Mouse (Mus musculus): ENCODE results near the gene Slc7a7. TPM values are rescaled to one million over a fixed set of nuclear protein-coding genes. Genes with fewer than 3 reads are reported as not detected.

Slc7a7 gene
- polyA plus RNA-seq, 1 experiment from 2014 or later: 4.3 TPM

GRCm38 (mm10) chr14:54380616-54381015 lies 37.0 kb downstream of the Slc7a7 start:
- no peak for DNase-seq (ENCODE audit: low spot score)
- WGBS: 65% methylated on average over 4 of the region's 4 CpGs

GRCm38 (mm10) chr14:54379571-54379970 lies 38.0 kb downstream of the Slc7a7 start:
- no peak overlapping the region for H3K27ac ChIP-seq (ENCODE audit: low read depth, low read length)
- no peaks in the 10 kb centered on the region for H3K36me3 ChIP-seq (ENCODE audit: control insufficient read depth, insufficient read depth, low read length)
- no peaks in the 10 kb centered on the region for H3K9me3 ChIP-seq (ENCODE audit: control insufficient read depth, low read length)
- no peak overlapping the region for H3K4me3 ChIP-seq (ENCODE audit: low read depth, low read length)
- no peaks in the 10 kb centered on the region for H3K4me1 ChIP-seq (replicated peaks; ENCODE audit: control insufficient read depth, insufficient read depth, low read length)
- H3K4me2 ChIP-seq (replicated peaks; ENCODE audit: low read depth, low read length): no peak overlapping the region
- no peak overlapping the region for H3K9ac ChIP-seq (ENCODE audit: low read depth, low read length)
- no peaks in the 10 kb centered on the region for H3K27me3 ChIP-seq (ENCODE audit: control insufficient read depth, insufficient read depth, low read length)
- no peak for DNase-seq (ENCODE audit: low spot score)
- no peak for ATAC-seq (ENCODE audit: low FRiP score)
- WGBS: 86% methylated on average over 13 of the region's 13 CpGs

More at GRCm38 (mm10) chr14:54380616-54381015, 37.0 kb downstream of the Slc7a7 start:
- no peak overlapping the region for H3K27ac ChIP-seq (ENCODE audit: low read depth, low read length)
- H3K9me3 ChIP-seq (ENCODE audit: control insufficient read depth, low read length): no peaks in the 10 kb centered on the region
- H3K4me3 ChIP-seq (ENCODE audit: low read depth, low read length): no peak overlapping the region
- no peaks in the 10 kb centered on the region for H3K27me3 ChIP-seq (ENCODE audit: control insufficient read depth, insufficient read depth, low read length)
- H3K4me2 ChIP-seq (replicated peaks; ENCODE audit: low read depth, low read length): no peak overlapping the region
- no peak overlapping the region for H3K9ac ChIP-seq (ENCODE audit: low read depth, low read length)
- H3K4me1 ChIP-seq (replicated peaks; ENCODE audit: control insufficient read depth, insufficient read depth, low read length): no peaks in the 10 kb centered on the region
- no peak for ATAC-seq (ENCODE audit: low FRiP score)
- H3K36me3 ChIP-seq (ENCODE audit: control insufficient read depth, insufficient read depth, low read length): no peaks in the 10 kb centered on the region

GRCm38 (mm10) chr14:54377166-54377565 lies 40.4 kb downstream of the Slc7a7 start:
- Histone ChIP-seq H3K4me1 (replicated peaks; ENCODE audit: control insufficient read depth, insufficient read depth, low read length) (no peaks in the 10 kb centered on the region), H3K27me3 (ENCODE audit: control insufficient read depth, insufficient read depth, low read length) (no peaks in the 10 kb centered on the region), H3K27ac (ENCODE audit: low read depth, low read length) (no peak overlapping the region), H3K9ac (ENCODE audit: low read depth, low read length) (no peak overlapping the region), H3K4me3 (ENCODE audit: low read depth, low read length) (no peak overlapping the region), H3K4me2 (replicated peaks; ENCODE audit: low read depth, low read length) (no peak overlapping the region), H3K9me3 (ENCODE audit: control insufficient read depth, low read length) (no peaks in the 10 kb centered on the region), H3K36me3 (ENCODE audit: control insufficient read depth, insufficient read depth, low read length) (no peaks in the 10 kb centered on the region)
- ATAC-seq (ENCODE audit: low FRiP score): no peak
- DNase-seq (ENCODE audit: low spot score): no peak
- WGBS: 92% methylated on average over 6 of the region's 6 CpGs

- Histone ChIP-seq H3K27me3 (ENCODE audit: control insufficient read depth, insufficient read depth, low read length) (no peaks in the 10 kb centered on the region), H3K4me3 (ENCODE audit: low read depth, low read length) (no peak overlapping the region), H3K36me3 (ENCODE audit: control insufficient read depth, insufficient read depth, low read length) (no peaks in the 10 kb centered on the region), H3K27ac (ENCODE audit: low read depth, low read length) (no peak overlapping the region), H3K9me3 (ENCODE audit: control insufficient read depth, low read length) (no peaks in the 10 kb centered on the region), H3K4me1 (replicated peaks; ENCODE audit: control insufficient read depth, insufficient read depth, low read length) (no peaks in the 10 kb centered on the region), H3K4me2 (replicated peaks; ENCODE audit: low read depth, low read length) (no peak overlapping the region), H3K9ac (ENCODE audit: low read depth, low read length) (no peak overlapping the region)
- 81% methylated on average over 3 of the region's 3 CpGs for WGBS
- ATAC-seq (ENCODE audit: low FRiP score) (no peak), DNase-seq (ENCODE audit: low spot score) (peak; percentile 25)
Observed at GRCm38 (mm10) chr14:54375916-54376315, 41.7 kb downstream of the Slc7a7 start.

- ATAC-seq (ENCODE audit: low FRiP score) (no peak), DNase-seq (ENCODE audit: low spot score) (no peak)
- H3K4me1 ChIP-seq (replicated peaks; ENCODE audit: control insufficient read depth, insufficient read depth, low read length): no peaks in the 10 kb centered on the region
- H3K4me3 ChIP-seq (ENCODE audit: low read depth, low read length): no peak overlapping the region
- no peaks in the 10 kb centered on the region for H3K27me3 ChIP-seq (ENCODE audit: control insufficient read depth, insufficient read depth, low read length)
- no peak overlapping the region for H3K4me2 ChIP-seq (replicated peaks; ENCODE audit: low read depth, low read length)
- no peaks in the 10 kb centered on the region for H3K9me3 ChIP-seq (ENCODE audit: control insufficient read depth, low read length)
- 92% methylated on average over 9 of the region's 9 CpGs for WGBS
- peaks cover 12% of the 10 kb centered on the region for H3K36me3 ChIP-seq (ENCODE audit: control insufficient read depth, insufficient read depth, low read length)
- no peak overlapping the region for H3K27ac ChIP-seq (ENCODE audit: low read depth, low read length)
- no peak overlapping the region for H3K9ac ChIP-seq (ENCODE audit: low read depth, low read length)
Observed at GRCm38 (mm10) chr14:54372923-54373322, 44.7 kb downstream of the Slc7a7 start.

- H3K36me3 ChIP-seq (ENCODE audit: control insufficient read depth, insufficient read depth, low read length): peaks cover 15% of the 10 kb centered on the region
- peak; percentile 43; the same call in 1 of the 2 replicates for ATAC-seq (ENCODE audit: low FRiP score)
- no peaks in the 10 kb centered on the region for H3K27me3 ChIP-seq (ENCODE audit: control insufficient read depth, insufficient read depth, low read length)
- no peaks in the 10 kb centered on the region for H3K4me1 ChIP-seq (replicated peaks; ENCODE audit: control insufficient read depth, insufficient read depth, low read length)
- 94% methylated on average over 10 of the region's 10 CpGs for WGBS
- no peak for DNase-seq (ENCODE audit: low spot score)
- H3K27ac ChIP-seq (ENCODE audit: low read depth, low read length): no peak overlapping the region
- H3K9me3 ChIP-seq (ENCODE audit: control insufficient read depth, low read length): no peaks in the 10 kb centered on the region
- no peak overlapping the region for H3K4me3 ChIP-seq (ENCODE audit: low read depth, low read length)
- no peak overlapping the region for H3K9ac ChIP-seq (ENCODE audit: low read depth, low read length)
- no peak overlapping the region for H3K4me2 ChIP-seq (replicated peaks; ENCODE audit: low read depth, low read length)
Observed at GRCm38 (mm10) chr14:54371460-54371859, 46.1 kb downstream of the Slc7a7 start.

- Histone ChIP-seq H3K36me3 (ENCODE audit: control insufficient read depth, insufficient read depth, low read length) (peaks cover 15% of the 10 kb centered on the region), H3K9me3 (ENCODE audit: control insufficient read depth, low read length) (no peaks in the 10 kb centered on the region), H3K4me3 (ENCODE audit: low read depth, low read length) (no peak overlapping the region), H3K9ac (ENCODE audit: low read depth, low read length) (no peak overlapping the region), H3K27ac (ENCODE audit: low read depth, low read length) (no peak overlapping the region), H3K4me1 (replicated peaks; ENCODE audit: control insufficient read depth, insufficient read depth, low read length) (no peaks in the 10 kb centered on the region), H3K27me3 (ENCODE audit: control insufficient read depth, insufficient read depth, low read length) (no peaks in the 10 kb centered on the region), H3K4me2 (replicated peaks; ENCODE audit: low read depth, low read length) (no peak overlapping the region)
- ATAC-seq (ENCODE audit: low FRiP score): no peak
- no peak for DNase-seq (ENCODE audit: low spot score)
- 96% methylated on average over 6 of the region's 6 CpGs for WGBS
Observed at GRCm38 (mm10) chr14:54370595-54370994, 47.0 kb downstream of the Slc7a7 start.

- no peak overlapping the region for H3K27ac ChIP-seq (ENCODE audit: low read depth, low read length)
- no peaks in the 10 kb centered on the region for H3K4me1 ChIP-seq (replicated peaks; ENCODE audit: control insufficient read depth, insufficient read depth, low read length)
- no peaks in the 10 kb centered on the region for H3K27me3 ChIP-seq (ENCODE audit: control insufficient read depth, insufficient read depth, low read length)
- H3K36me3 ChIP-seq (ENCODE audit: control insufficient read depth, insufficient read depth, low read length): peaks cover 15% of the 10 kb centered on the region
- H3K4me3 ChIP-seq (ENCODE audit: low read depth, low read length): no peak overlapping the region
- WGBS: 98% methylated on average over 3 of the region's 3 CpGs
- no peaks in the 10 kb centered on the region for H3K9me3 ChIP-seq (ENCODE audit: control insufficient read depth, low read length)
- H3K4me2 ChIP-seq (replicated peaks; ENCODE audit: low read depth, low read length): no peak overlapping the region
- DNase-seq (ENCODE audit: low spot score) (no peak), ATAC-seq (ENCODE audit: low FRiP score) (no peak)
- H3K9ac ChIP-seq (ENCODE audit: low read depth, low read length): no peak overlapping the region
Observed at GRCm38 (mm10) chr14:54369372-54369771, 48.2 kb downstream of the Slc7a7 start.

- no peak for DNase-seq (ENCODE audit: low spot score)
- H3K36me3 ChIP-seq (ENCODE audit: control insufficient read depth, insufficient read depth, low read length): peaks cover 15% of the 10 kb centered on the region
Observed at GRCm38 (mm10) chr14:54367429-54368060, 50.0 kb downstream of the Slc7a7 start.

More at GRCm38 (mm10) chr14:54367429-54368060, 50.0 kb downstream of the Slc7a7 start:
- no peak overlapping the region for H3K4me3 ChIP-seq (ENCODE audit: low read depth, low read length)
- no peak overlapping the region for H3K9ac ChIP-seq (ENCODE audit: low read depth, low read length)
- no peaks in the 10 kb centered on the region for H3K4me1 ChIP-seq (replicated peaks; ENCODE audit: control insufficient read depth, insufficient read depth, low read length)
- no peaks in the 10 kb centered on the region for H3K9me3 ChIP-seq (ENCODE audit: control insufficient read depth, low read length)
- WGBS: 90% methylated on average over 18 of the region's 18 CpGs
- no peaks in the 10 kb centered on the region for H3K27me3 ChIP-seq (ENCODE audit: control insufficient read depth, insufficient read depth, low read length)
- no peak overlapping the region for H3K4me2 ChIP-seq (replicated peaks; ENCODE audit: low read depth, low read length)
- H3K27ac ChIP-seq (ENCODE audit: low read depth, low read length): no peak overlapping the region
- ATAC-seq (ENCODE audit: low FRiP score): no peak

Measured in hindbrain, embryonic 11.5 days (tissue).